Mouse (Mus musculus): ENCODE results near the gene Chrng.

DNA sequence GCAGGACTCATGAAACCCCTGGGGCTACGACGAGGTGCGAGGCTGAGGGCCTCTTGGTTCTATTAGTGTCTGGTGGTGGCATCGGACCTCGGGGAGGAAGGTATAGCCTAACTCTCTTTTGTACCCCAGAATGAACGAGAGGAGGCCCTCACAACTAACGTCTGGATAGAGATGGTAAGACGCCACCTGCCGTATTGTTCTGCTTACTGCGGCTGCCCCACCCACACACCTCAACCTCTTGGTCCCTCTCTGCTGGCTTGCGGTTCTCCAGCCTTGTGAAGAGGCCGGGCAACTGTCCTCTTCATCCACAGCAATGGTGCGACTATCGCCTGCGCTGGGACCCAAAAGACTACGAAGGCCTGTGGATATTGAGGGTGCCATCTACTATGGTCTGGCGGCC lies 1.9 kb downstream of the Chrng start:
- TF ChIP-seq EP300 (optimal IDR thresholded peaks at IDR 0.05) (no peak), CTCF (IDR thresholded peaks at IDR 0.05; ENCODE audit: low read depth) (peak; percentile 57)
